ENCODE assay signal across 10 mouse cellular contexts in the genomic region with DNA sequence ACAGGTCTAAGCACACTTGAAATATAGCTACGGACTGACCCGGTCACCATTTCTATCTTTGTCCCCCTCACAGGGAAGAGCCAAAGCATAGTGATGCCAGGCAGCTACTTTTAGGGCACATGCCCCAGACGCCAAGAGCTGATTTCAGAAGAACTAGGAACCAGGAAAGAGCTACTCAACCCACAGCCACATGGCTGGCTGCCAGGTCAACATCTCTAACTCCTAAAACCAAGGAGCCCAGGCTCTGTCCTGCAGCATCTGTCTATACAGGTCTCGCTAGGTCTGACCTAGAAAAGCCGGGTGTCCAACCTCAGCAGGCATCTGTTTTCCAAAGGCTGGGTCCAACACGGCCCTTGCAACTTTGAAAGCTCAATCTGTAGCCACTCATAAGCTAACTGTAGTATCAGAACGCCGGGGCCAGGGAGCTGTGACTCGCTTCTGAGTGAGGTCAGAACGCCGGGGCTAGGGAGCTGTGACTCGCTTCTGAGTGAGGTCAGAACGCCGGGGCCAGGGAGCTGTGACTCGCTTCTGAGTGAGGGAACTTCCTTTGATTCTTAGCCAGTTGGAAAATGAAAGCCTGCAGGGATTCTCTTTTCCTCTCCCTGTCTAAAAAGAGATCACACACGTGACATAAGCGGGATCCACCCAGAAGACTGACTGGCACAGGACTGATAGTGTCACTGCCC. TPM values are rescaled to one million over a fixed set of nuclear protein-coding genes. Genes with fewer than 3 reads are reported as not detected.
A peak's percentile ranks its signal among the peaks of the same experiment; 100 is the strongest.
DNase-seq lines count a peak whose midpoint lies in the region; ATAC-seq lines count a peak whose summit lies in the region.
"Had no signal": no experiment of that assay in that cellular context is flagged by ENCODE, and none has a peak within 500 bp of the region (broad histone marks: within the 10 kb centered on the region; RNA-seq: fewer than 3 reads in every experiment).

No protein-coding gene starts in this region.

- H3K36me3 ChIP-seq in heart, embryonic 16.5 days (ENCODE audit: control insufficient read depth, insufficient read depth), result peaks cover 35% of the 10 kb centered on the region
- H3K36me3 ChIP-seq in neural tube, embryonic 15.5 days, result no peaks in the 10 kb centered on the region; the same call in 1 of the 2 replicates
- H3K36me3 ChIP-seq in limb, embryonic 10.5 days, result peaks cover 13% of the 10 kb centered on the region
- H3K36me3 ChIP-seq in hindbrain, embryonic 13.5 days, result 0 out of 2 replicates have a peak, but pooled peaks cover 8% of the 10 kb centered on the region
- H3K36me3 ChIP-seq: embryonic facial prominence, embryonic 12.5 days had no signal

- H3K4me1 ChIP-seq in heart, embryonic 16.5 days (ENCODE audit: control insufficient read depth, insufficient read depth, low read length), result peaks cover 59% of the 10 kb centered on the region
- H3K4me1 ChIP-seq in neural tube, embryonic 15.5 days, result peaks cover 36% of the 10 kb centered on the region
- H3K4me1 ChIP-seq in limb, embryonic 10.5 days, result peaks cover 40% of the 10 kb centered on the region
- H3K4me1 ChIP-seq in hindbrain, embryonic 13.5 days (replicated peaks), result peaks cover 55% of the 10 kb centered on the region

- DNase-seq in ovary, postnatal 36 days (ENCODE audit: low spot score), result peak; percentile 3
- DNase-seq in ovary, adult 18-20 months (ENCODE audit: low spot score), result no peak
- DNase-seq in adrenal gland, postnatal 25 days, result peak; percentile 65
- DNase-seq in limb, embryonic 10.5 days (ENCODE audit: low spot score), result no peak
- DNase-seq: liver, embryonic 13.5 days; thymus, adult 18-20 months had no signal

- H3K4me2 ChIP-seq in heart, embryonic 16.5 days (ENCODE audit: low read depth, low read length), result peak overlapping the region; percentile 4; the same call in 1 of the 2 replicates
- no peak overlapping the region for H3K4me2 ChIP-seq in neural tube, embryonic 15.5 days
- H3K4me2 ChIP-seq in hindbrain, embryonic 13.5 days, result no peak overlapping the region
- H3K4me2 ChIP-seq: embryonic facial prominence, embryonic 12.5 days; liver, embryonic 13.5 days had no signal

- H3K27me3 ChIP-seq in heart, embryonic 16.5 days (ENCODE audit: control insufficient read depth, insufficient read depth, low read length), result no peaks in the 10 kb centered on the region
- H3K27me3 ChIP-seq in neural tube, embryonic 15.5 days (replicated peaks), result no peaks in the 10 kb centered on the region
- H3K27me3 ChIP-seq in limb, embryonic 10.5 days (ENCODE audit: low read depth, poor library complexity, severe bottlenecking), result no peaks in the 10 kb centered on the region
- no peaks in the 10 kb centered on the region for H3K27me3 ChIP-seq in hindbrain, embryonic 13.5 days
- H3K27me3 ChIP-seq: embryonic facial prominence, embryonic 12.5 days; liver, embryonic 13.5 days had no signal

- H3K27ac ChIP-seq in heart, embryonic 16.5 days (ENCODE audit: low read length), result peak overlapping the region; percentile 95
- H3K27ac ChIP-seq in neural tube, embryonic 15.5 days (replicated peaks), result no peak overlapping the region
- no peak overlapping the region for H3K27ac ChIP-seq in limb, embryonic 10.5 days
- H3K27ac ChIP-seq in hindbrain, embryonic 13.5 days, result no peak overlapping the region
- H3K27ac ChIP-seq: embryonic facial prominence, embryonic 12.5 days; liver, embryonic 13.5 days had no signal

- no peaks in the 10 kb centered on the region for H3K9me3 ChIP-seq in heart, embryonic 16.5 days (replicated peaks; ENCODE audit: control insufficient read depth, low read length)
- H3K9me3 ChIP-seq in neural tube, embryonic 15.5 days (replicated peaks), result no peaks in the 10 kb centered on the region
- H3K9me3 ChIP-seq in limb, embryonic 10.5 days (replicated peaks), result no peaks in the 10 kb centered on the region
- no peaks in the 10 kb centered on the region for H3K9me3 ChIP-seq in hindbrain, embryonic 13.5 days
- H3K9me3 ChIP-seq: embryonic facial prominence, embryonic 12.5 days; liver, embryonic 13.5 days had no signal

- H3K4me3 ChIP-seq in heart, embryonic 16.5 days (ENCODE audit: low read length), result no peak overlapping the region
- H3K4me3 ChIP-seq in neural tube, embryonic 15.5 days (replicated peaks), result no peak overlapping the region
- H3K4me3 ChIP-seq in limb, embryonic 10.5 days, result no peak overlapping the region
- no peak overlapping the region for H3K4me3 ChIP-seq in hindbrain, embryonic 13.5 days
- H3K4me3 ChIP-seq: embryonic facial prominence, embryonic 12.5 days; liver, embryonic 13.5 days had no signal

- peak overlapping the region; percentile 49 for H3K9ac ChIP-seq in heart, embryonic 16.5 days (ENCODE audit: low read length)
- no peak overlapping the region for H3K9ac ChIP-seq in neural tube, embryonic 15.5 days (replicated peaks)
- no peak overlapping the region for H3K9ac ChIP-seq in hindbrain, embryonic 13.5 days
- H3K9ac ChIP-seq: embryonic facial prominence, embryonic 12.5 days; liver, embryonic 13.5 days had no signal

- 31% methylated on average over 17 of the region's 17 CpGs for WGBS in heart, embryonic 16.5 days
- WGBS in neural tube, embryonic 15.5 days, result 81% methylated on average over 17 of the region's 17 CpGs
- 93% methylated on average over 17 of the region's 17 CpGs for WGBS in limb, embryonic 10.5 days
- 87% methylated on average over 17 of the region's 17 CpGs for WGBS in hindbrain, embryonic 13.5 days

- peak; percentile 15 for ATAC-seq in heart, embryonic 16.5 days (replicated peaks; ENCODE audit: extremely low read depth, insufficient read depth, low FRiP score)
- no peak for ATAC-seq in neural tube, embryonic 15.5 days (ENCODE audit: low FRiP score)
- ATAC-seq in hindbrain, embryonic 13.5 days (ENCODE audit: low FRiP score), result no peak

RNA-seq across cellular contexts. Expression of a gene that starts 33.7 kb away (rescaled TPM):
- total RNA-seq in adrenal gland, postnatal 25 days (2021), result 17.9 and 29.0 TPM in 2 replicates
- 144 and 166 TPM in 2 replicates for polyA plus RNA-seq in heart, embryonic 16.5 days (2015; fragmentation: Nextera tagmentation; extraction: Ambion mirVana)
- polyA plus RNA-seq in neural tube, embryonic 15.5 days (2015; fragmentation: Nextera tagmentation; extraction: Ambion mirVana), result 48.0 and 90.3 TPM in 2 replicates
- polyA plus RNA-seq in limb, embryonic 10.5 days (2016; fragmentation: Nextera tagmentation; extraction: Ambion mirVana), result 24.8 and 26.2 TPM in 2 replicates
- 53.9 and 94.4 TPM in 2 replicates for polyA plus RNA-seq in hindbrain, embryonic 13.5 days (2015; fragmentation: Nextera tagmentation; extraction: Ambion mirVana)

Comparison
In these comparisons a context has a peak if more than half of its experiments do, and no peak if none do; other contexts are left out.
1. DNase-seq: peak in ovary, postnatal 36 days (single experiment) and adrenal gland, postnatal 25 days (single experiment); none in ovary, adult 18-20 months (single experiment) and limb, embryonic 10.5 days (single experiment).